Mouse (Mus musculus) cerebellum, adult (tissue): ENCODE measurements at regions not wholly inside any gene's neighbourhood (a gene's known extent, or its start where the extent isn't known, plus 50 kb on each side); places are given as distances from the start of the nearest gene placed in this dataset.

Source experiments
- ATAC-seq: cut with Nextera tagmentation; 2 replicates; pipeline ENCODE4 v1.9.2; 2017; ENCODE audit warnings: mild to moderate bottlenecking, moderate library complexity, mixed read lengths; ENCODE audit not compliant: insufficient number of reproducible peaks, low FRiP score, low TSS enrichment

GRCm38 (mm10) chr11:114184970-114185882 is 118.4 kb upstream of the Sdk2 start:
- ATAC-seq: no peak

- ATAC-seq: no peak
Measured at GRCm38 (mm10) chr11:114184431-114184830, 117.6 kb upstream of the Sdk2 start.

- ATAC-seq: no peak
Measured at GRCm38 (mm10) chr11:114183231-114183630, 116.4 kb upstream of the Sdk2 start.

- no peak for ATAC-seq
Measured at GRCm38 (mm10) chr11:114178746-114179472, 112.1 kb upstream of the Sdk2 start.

- no peak for ATAC-seq
Measured at GRCm38 (mm10) chr11:114177789-114178188, 110.9 kb upstream of the Sdk2 start.

- no peak for ATAC-seq
Measured at GRCm38 (mm10) chr11:114177281-114177680, 110.4 kb upstream of the Sdk2 start.

GRCm38 (mm10) chr11:114176671-114177212 is 109.9 kb upstream of the Sdk2 start:
- ATAC-seq: no peak

GRCm38 (mm10) chr11:114175437-114176131 is 108.7 kb upstream of the Sdk2 start:
- ATAC-seq: peak; percentile 86

- ATAC-seq: no peak
Measured at GRCm38 (mm10) chr11:114174871-114175270, 108.0 kb upstream of the Sdk2 start.

- ATAC-seq: no peak
Measured at GRCm38 (mm10) chr11:114168231-114168661, 101.4 kb upstream of the Sdk2 start.

- no peak for ATAC-seq
Measured at GRCm38 (mm10) chr11:114165656-114166362, 99.0 kb upstream of the Sdk2 start.

GRCm38 (mm10) chr11:114152716-114153115 is 85.9 kb upstream of the Sdk2 start:
- no peak for ATAC-seq

GRCm38 (mm10) chr11:114146334-114146733 is 79.5 kb upstream of the Sdk2 start:
- ATAC-seq: no peak

- ATAC-seq: no peak
Measured at GRCm38 (mm10) chr11:114129270-114129669, 62.4 kb upstream of the Sdk2 start.

GRCm38 (mm10) chr11:114128841-114129240 is 62.0 kb upstream of the Sdk2 start:
- no peak for ATAC-seq

- ATAC-seq: no peak
Measured at GRCm38 (mm10) chr11:114127426-114127825, 60.6 kb upstream of the Sdk2 start.

- no peak for ATAC-seq
Measured at GRCm38 (mm10) chr11:114122175-114122574, 55.3 kb upstream of the Sdk2 start.

- ATAC-seq: no peak
Measured at GRCm38 (mm10) chr11:114119135-114119534, 52.3 kb upstream of the Sdk2 start.
